Mouse (Mus musculus): ENCODE results near the gene Gas7. TPM values are rescaled to one million over a fixed set of nuclear protein-coding genes. Genes with fewer than 3 reads are reported as not detected.

The Gas7 gene
- polyA plus RNA-seq, 1 experiment from 2014 or later: 3.5 TPM

GRCm38 (mm10) chr11:67456029-67456428 lies 792 bp downstream of the Gas7 start:
- Histone ChIP-seq H3K27ac (replicated peaks) (no peak overlapping the region), H3K4me3 (peak overlapping the region; percentile 75), H3K9me3 (no peaks in the 10 kb centered on the region), H3K4me1 (peaks cover 10% of the 10 kb centered on the region; the same call in 1 of the 2 replicates), H3K36me3 (no peaks in the 10 kb centered on the region), H3K4me2 (replicated peaks) (peak overlapping the region; percentile 99), H3K27me3 (peaks cover 54% of the 10 kb centered on the region), H3K9ac (replicated peaks) (no peak overlapping the region)
- no peak for ATAC-seq (ENCODE audit: low FRiP score, low read depth)
- 10% methylated on average over 7 of the region's 7 CpGs for WGBS

- no peak overlapping the region for H3K27ac ChIP-seq (replicated peaks)
- no peaks in the 10 kb centered on the region for H3K9me3 ChIP-seq
- H3K27me3 ChIP-seq: peaks cover 49% of the 10 kb centered on the region
- H3K36me3 ChIP-seq: no peaks in the 10 kb centered on the region
- peaks cover 10% of the 10 kb centered on the region; the same call in 1 of the 2 replicates for H3K4me1 ChIP-seq
- H3K9ac ChIP-seq (replicated peaks): no peak overlapping the region
- H3K4me2 ChIP-seq (replicated peaks): no peak overlapping the region
- WGBS: 30% methylated on average over 2 of the region's 2 CpGs
- ATAC-seq (ENCODE audit: low FRiP score, low read depth): no peak
- H3K4me3 ChIP-seq: no peak overlapping the region
Measured at GRCm38 (mm10) chr11:67458171-67458570, 2.9 kb downstream of the Gas7 start.

GRCm38 (mm10) chr11:67467132-67467531 lies 11.9 kb downstream of the Gas7 start:
- Histone ChIP-seq H3K27me3 (no peaks in the 10 kb centered on the region), H3K27ac (replicated peaks) (no peak overlapping the region), H3K4me3 (no peak overlapping the region), H3K4me1 (no peaks in the 10 kb centered on the region), H3K4me2 (replicated peaks) (no peak overlapping the region), H3K9ac (replicated peaks) (no peak overlapping the region), H3K36me3 (no peaks in the 10 kb centered on the region), H3K9me3 (no peaks in the 10 kb centered on the region)
- WGBS: 67% methylated on average over 4 of the region's 4 CpGs
- no peak for ATAC-seq (ENCODE audit: low FRiP score, low read depth)

- WGBS: 56% methylated on average over 7 of the region's 7 CpGs
- H3K9ac ChIP-seq (replicated peaks): no peak overlapping the region
- no peaks in the 10 kb centered on the region for H3K9me3 ChIP-seq
- no peaks in the 10 kb centered on the region for H3K36me3 ChIP-seq
- H3K27me3 ChIP-seq: no peaks in the 10 kb centered on the region
- H3K4me3 ChIP-seq: no peak overlapping the region
- H3K4me2 ChIP-seq (replicated peaks): no peak overlapping the region
- H3K4me1 ChIP-seq: no peaks in the 10 kb centered on the region
- no peak overlapping the region for H3K27ac ChIP-seq (replicated peaks)
- ATAC-seq (ENCODE audit: low FRiP score, low read depth): no peak
Measured at GRCm38 (mm10) chr11:67468846-67469245, 13.6 kb downstream of the Gas7 start.

- Histone ChIP-seq H3K4me3 (no peak overlapping the region), H3K36me3 (no peaks in the 10 kb centered on the region), H3K4me1 (no peaks in the 10 kb centered on the region), H3K27ac (replicated peaks) (no peak overlapping the region), H3K9ac (replicated peaks) (no peak overlapping the region), H3K4me2 (replicated peaks) (no peak overlapping the region), H3K9me3 (no peaks in the 10 kb centered on the region), H3K27me3 (no peaks in the 10 kb centered on the region)
- 58% methylated on average over 5 of the region's 5 CpGs for WGBS
- ATAC-seq (ENCODE audit: low FRiP score, low read depth): no peak
Measured at GRCm38 (mm10) chr11:67474590-67474989, 19.4 kb downstream of the Gas7 start.

- no peak overlapping the region for H3K9ac ChIP-seq (replicated peaks)
- WGBS: 36% methylated on average over 4 of the region's 4 CpGs
- no peaks in the 10 kb centered on the region for H3K9me3 ChIP-seq
- no peak for ATAC-seq (ENCODE audit: low FRiP score, low read depth)
- no peak overlapping the region for H3K27ac ChIP-seq (replicated peaks)
- no peak overlapping the region for H3K4me3 ChIP-seq
- no peaks in the 10 kb centered on the region; the same call in 1 of the 2 replicates for H3K27me3 ChIP-seq
- no peak overlapping the region for H3K4me2 ChIP-seq (replicated peaks)
- H3K4me1 ChIP-seq: no peaks in the 10 kb centered on the region
- no peaks in the 10 kb centered on the region for H3K36me3 ChIP-seq
Measured at GRCm38 (mm10) chr11:67479534-67479933, 24.3 kb downstream of the Gas7 start.

GRCm38 (mm10) chr11:67480204-67480956 lies 25.1 kb downstream of the Gas7 start:
- Histone ChIP-seq H3K9ac (replicated peaks) (no peak overlapping the region), H3K9me3 (no peaks in the 10 kb centered on the region), H3K4me2 (replicated peaks) (no peak overlapping the region), H3K36me3 (no peaks in the 10 kb centered on the region), H3K4me3 (no peak overlapping the region), H3K27ac (replicated peaks) (no peak overlapping the region), H3K4me1 (no peaks in the 10 kb centered on the region), H3K27me3 (no peaks in the 10 kb centered on the region; the same call in 1 of the 2 replicates)
- 87% methylated on average over 5 of the region's 5 CpGs for whole genome bisulfite sequencing
- no peak for ATAC-seq (ENCODE audit: low FRiP score, low read depth)

GRCm38 (mm10) chr11:67481691-67482090 lies 26.5 kb downstream of the Gas7 start:
- H3K36me3 ChIP-seq: no peaks in the 10 kb centered on the region
- H3K27me3 ChIP-seq: no peaks in the 10 kb centered on the region; the same call in 1 of the 2 replicates
- ATAC-seq (ENCODE audit: low FRiP score, low read depth): no peak
- H3K27ac ChIP-seq (replicated peaks): no peak overlapping the region
- H3K4me3 ChIP-seq: no peak overlapping the region
- H3K9me3 ChIP-seq: no peaks in the 10 kb centered on the region
- 79% methylated on average over 5 of the region's 5 CpGs for WGBS
- H3K9ac ChIP-seq (replicated peaks): no peak overlapping the region
- H3K4me1 ChIP-seq: no peaks in the 10 kb centered on the region
- no peak overlapping the region for H3K4me2 ChIP-seq (replicated peaks)

- no peak for ATAC-seq (ENCODE audit: low FRiP score, low read depth)
- H3K27ac ChIP-seq (replicated peaks): no peak overlapping the region
- H3K9me3 ChIP-seq: no peaks in the 10 kb centered on the region
- H3K4me1 ChIP-seq: no peaks in the 10 kb centered on the region
- no peaks in the 10 kb centered on the region for H3K36me3 ChIP-seq
- H3K4me3 ChIP-seq: no peak overlapping the region
- 73% methylated on average over 9 of the region's 9 CpGs for WGBS
- no peak overlapping the region for H3K4me2 ChIP-seq (replicated peaks)
- no peaks in the 10 kb centered on the region; the same call in 1 of the 2 replicates for H3K27me3 ChIP-seq
- H3K9ac ChIP-seq (replicated peaks): no peak overlapping the region
Measured at GRCm38 (mm10) chr11:67482217-67482760, 27.1 kb downstream of the Gas7 start.

GRCm38 (mm10) chr11:67488156-67488555 lies 32.9 kb downstream of the Gas7 start:
- no peak overlapping the region for H3K4me3 ChIP-seq
- H3K4me1 ChIP-seq: no peaks in the 10 kb centered on the region
- no peak overlapping the region for H3K4me2 ChIP-seq (replicated peaks)
- no peak for ATAC-seq (ENCODE audit: low FRiP score, low read depth)
- no peaks in the 10 kb centered on the region for H3K36me3 ChIP-seq
- 88% methylated on average over 12 of the region's 12 CpGs for WGBS
- H3K9me3 ChIP-seq: no peaks in the 10 kb centered on the region
- H3K27me3 ChIP-seq: no peaks in the 10 kb centered on the region
- H3K27ac ChIP-seq (replicated peaks): no peak overlapping the region
- H3K9ac ChIP-seq (replicated peaks): no peak overlapping the region

GRCm38 (mm10) chr11:67489647-67490175 lies 34.5 kb downstream of the Gas7 start:
- Histone ChIP-seq H3K27ac (replicated peaks) (no peak overlapping the region), H3K27me3 (no peaks in the 10 kb centered on the region), H3K4me1 (no peaks in the 10 kb centered on the region), H3K4me3 (no peak overlapping the region), H3K9ac (replicated peaks) (no peak overlapping the region), H3K36me3 (no peaks in the 10 kb centered on the region), H3K9me3 (no peaks in the 10 kb centered on the region), H3K4me2 (replicated peaks) (no peak overlapping the region)
- 80% methylated on average over 10 of the region's 10 CpGs for WGBS
- ATAC-seq (ENCODE audit: low FRiP score, low read depth): no peak

GRCm38 (mm10) chr11:67496796-67497195 lies 41.6 kb downstream of the Gas7 start:
- Histone ChIP-seq H3K27ac (replicated peaks) (no peak overlapping the region), H3K9ac (replicated peaks) (no peak overlapping the region), H3K4me1 (no peaks in the 10 kb centered on the region), H3K4me2 (replicated peaks) (no peak overlapping the region), H3K9me3 (no peaks in the 10 kb centered on the region), H3K4me3 (no peak overlapping the region), H3K36me3 (no peaks in the 10 kb centered on the region), H3K27me3 (no peaks in the 10 kb centered on the region)
- WGBS: 69% methylated on average over 1 of the region's 1 CpGs
- ATAC-seq (ENCODE audit: low FRiP score, low read depth): no peak
